Mouse (Mus musculus) small intestine, adult 2 months (tissue): ENCODE data around the gene Tspan31.

Experiments used
- CTCF ChIP-seq: fragments of 200-500 bp; IDR thresholded peaks from 2 replicates; pipeline ENCODE4 v1.5.1; 2012; ENCODE audit warnings: low read depth, mild to moderate bottlenecking, control low read depth, inconsistent platforms, low read length, moderate library complexity, mixed read lengths; ENCODE audit not compliant: insufficient replicate concordance, insufficient read length; ENCODE audit errors: extremely low read depth
- POLR2A ChIP-seq: fragments of 200-500 bp; IDR thresholded peaks from 2 replicates; pipeline ENCODE4 v1.6.1; 2012; ENCODE audit warnings: low read depth, mild to moderate bottlenecking, control low read depth, inconsistent platforms, low read length, moderate library complexity

GRCm38 (mm10) chr10:127059174-127059967 lies 10.7 kb downstream of the Tspan31 start:
- no peak for TF ChIP-seq POLR2A
- no peak for TF ChIP-seq CTCF
